Comparison of ENCODE assay signal across 19 mouse cellular contexts in the genomic region with DNA sequence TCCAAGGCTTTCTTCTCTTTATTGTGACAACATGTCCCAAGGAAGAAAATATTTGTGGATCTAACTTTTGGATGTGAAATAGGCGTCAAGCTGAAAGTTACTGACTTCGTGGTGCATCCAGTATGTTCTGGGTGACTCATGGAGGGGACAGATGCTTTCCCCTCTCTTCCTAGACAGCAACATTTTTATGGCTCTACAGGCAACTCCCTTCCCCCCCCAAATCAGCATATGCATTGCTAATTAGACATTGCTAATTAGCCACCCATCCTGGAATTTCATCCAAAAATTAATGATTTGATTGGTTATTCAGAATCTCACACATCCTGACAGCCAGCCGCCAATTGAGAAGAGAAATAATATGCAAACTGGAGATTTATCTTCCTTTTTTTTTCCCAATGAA. TPM values are rescaled to one million over a fixed set of nuclear protein-coding genes. Genes with fewer than 3 reads are reported as not detected.
DNase-seq lines count a peak whose midpoint lies in the region; ATAC-seq and TF ChIP-seq lines count a peak whose summit lies in the region.
"Had no signal": no experiment of that assay in that cellular context is flagged by ENCODE, and none has a peak within 500 bp of the region (broad histone marks: within the 10 kb centered on the region; RNA-seq: fewer than 3 reads in every experiment).

No protein-coding gene starts in this region.

- WGBS in forebrain, embryonic 16.5 days: 47% methylated on average over 3 of the region's 3 CpGs
- WGBS in forebrain, embryonic 13.5 days: 72% methylated on average over 3 of the region's 3 CpGs

- no peak overlapping the region for H3K27ac ChIP-seq in forebrain, embryonic 16.5 days (ENCODE audit: low read length)
- H3K27ac ChIP-seq in forebrain, embryonic 13.5 days: no peak overlapping the region
- H3K27ac ChIP-seq: embryonic facial prominence, embryonic 10.5 days; embryonic facial prominence, embryonic 12.5 days; forebrain, embryonic 15.5 days had no signal

- H3K4me1 ChIP-seq in forebrain, embryonic 16.5 days (replicated peaks; ENCODE audit: control insufficient read depth, insufficient read depth, low read length): peaks cover 5% of the 10 kb centered on the region; the same call in 1 of the 2 replicates
- 0 out of 2 replicates have a peak, but pooled peaks cover 5% of the 10 kb centered on the region for H3K4me1 ChIP-seq in forebrain, embryonic 13.5 days
- H3K4me1 ChIP-seq: embryonic facial prominence, embryonic 12.5 days had no signal

- DNase-seq in heart, adult 11 months: peak; percentile 63
- no peak for DNase-seq in heart, postnatal 25 days (ENCODE audit: low spot score)
- peak; percentile 15 for DNase-seq in brain, adult 2 months (ENCODE audit: low read depth, low spot score)
- peak; percentile 79 for DNase-seq in brain, embryonic 14.5 days (ENCODE audit: low read depth)
- DNase-seq in lung, postnatal 36 days: no peak
- DNase-seq: adrenal gland, adult 2 months; adrenal gland, postnatal 14 days; adrenal gland, postnatal 36 days; cerebellum, adult 11-12 months; cerebellum, adult 2 months; cerebellum, adult 9-10 months; cerebellum, postnatal 10 days; cerebellum, postnatal 25 days had no signal

- peak; percentile 61 for ATAC-seq in forebrain, embryonic 16.5 days
- no peak for ATAC-seq in forebrain, embryonic 13.5 days
- ATAC-seq: forebrain, embryonic 15.5 days had no signal

- no peaks in the 10 kb centered on the region for H3K27me3 ChIP-seq in forebrain, embryonic 16.5 days (replicated peaks; ENCODE audit: control insufficient read depth, insufficient read depth, low read length)
- no peaks in the 10 kb centered on the region for H3K27me3 ChIP-seq in forebrain, embryonic 13.5 days
- H3K27me3 ChIP-seq: embryonic facial prominence, embryonic 12.5 days; forebrain, embryonic 15.5 days had no signal

- no peak for TF ChIP-seq CTCF in brain, embryonic 14.5 days (IDR thresholded peaks at IDR 0.05; ENCODE audit: borderline replicate concordance, extremely low read depth, insufficient read depth, insufficient read length)

- no peaks in the 10 kb centered on the region for H3K9me3 ChIP-seq in forebrain, embryonic 16.5 days (ENCODE audit: control insufficient read depth, low read length)
- H3K9me3 ChIP-seq in forebrain, embryonic 13.5 days (replicated peaks): no peaks in the 10 kb centered on the region
- H3K9me3 ChIP-seq: embryonic facial prominence, embryonic 10.5 days; embryonic facial prominence, embryonic 12.5 days; forebrain, embryonic 15.5 days had no signal

- no peak overlapping the region for H3K9ac ChIP-seq in forebrain, embryonic 16.5 days (replicated peaks; ENCODE audit: low read depth, low read length)
- H3K9ac ChIP-seq in forebrain, embryonic 13.5 days: no peak overlapping the region
- H3K9ac ChIP-seq: embryonic facial prominence, embryonic 12.5 days; forebrain, embryonic 15.5 days had no signal

- no peak overlapping the region for H3K4me3 ChIP-seq in forebrain, embryonic 16.5 days (replicated peaks; ENCODE audit: low read length)
- no peak overlapping the region for H3K4me3 ChIP-seq in forebrain, embryonic 13.5 days
- H3K4me3 ChIP-seq: embryonic facial prominence, embryonic 10.5 days; embryonic facial prominence, embryonic 12.5 days; forebrain, embryonic 15.5 days had no signal

- intact Hi-C loops in heart, postnatal 25 days (cut with DNase I): no loop called here

- H3K4me2 ChIP-seq in forebrain, embryonic 16.5 days (ENCODE audit: low read length): no peak overlapping the region
- H3K4me2 ChIP-seq in forebrain, embryonic 13.5 days: no peak overlapping the region
- H3K4me2 ChIP-seq: embryonic facial prominence, embryonic 12.5 days; forebrain, embryonic 15.5 days had no signal

- no peaks in the 10 kb centered on the region for H3K36me3 ChIP-seq in forebrain, embryonic 16.5 days (ENCODE audit: control insufficient read depth, insufficient read depth)
- H3K36me3 ChIP-seq in forebrain, embryonic 13.5 days (ENCODE audit: poor library complexity, severe bottlenecking): no peaks in the 10 kb centered on the region
- H3K36me3 ChIP-seq: embryonic facial prominence, embryonic 10.5 days; embryonic facial prominence, embryonic 12.5 days; forebrain, embryonic 15.5 days had no signal

- TF ChIP-seq POLR2A in brain, embryonic 14.5 days (IDR thresholded peaks at IDR 0.05; ENCODE audit: borderline replicate concordance, extremely low read depth, insufficient read depth, insufficient read length, poor library complexity, severe bottlenecking): no peak

RNA-seq across cellular contexts. Expression of a gene that starts 12.5 kb away (rescaled TPM):
- 7.0 and 7.9 TPM in 2 replicates for polyA plus RNA-seq in forebrain, embryonic 16.5 days (2015; fragmentation: Nextera tagmentation; extraction: Ambion mirVana)
- 7.2 and 12.6 TPM in 2 replicates for polyA plus RNA-seq in forebrain, embryonic 13.5 days (2015; fragmentation: Nextera tagmentation; extraction: Ambion mirVana)
- total RNA-seq in heart, postnatal 25 days (2021): 10 to 100 TPM; 21.2 to 31.2 TPM
- polyA plus RNA-seq in brain, embryonic 14.5 days (2012; rRNA removed): 5.5 and 11.7 TPM in 2 replicates
- total RNA-seq: MEL had no signal

Comparison
In these comparisons a context has a peak if more than half of its experiments do, and no peak if none do; other contexts are left out.
1. DNase-seq: peak in heart, adult 11 months (single experiment), brain, adult 2 months (single experiment) and brain, embryonic 14.5 days (single experiment); none in heart, postnatal 25 days (single experiment) and lung, postnatal 36 days (single experiment).